Mouse (Mus musculus): ENCODE results near the gene Liph. TPM values are rescaled to one million over a fixed set of nuclear protein-coding genes. Genes with fewer than 3 reads are reported as not detected.
"Not testable (repeated sequence)": the region's sequence is repeated elsewhere in the genome, so short reads cannot be mapped to it uniquely, and the experiment has no call there.

The Liph gene
- polyA plus RNA-seq, 1 experiment from 2014 or later: 1.1 TPM

DNA sequence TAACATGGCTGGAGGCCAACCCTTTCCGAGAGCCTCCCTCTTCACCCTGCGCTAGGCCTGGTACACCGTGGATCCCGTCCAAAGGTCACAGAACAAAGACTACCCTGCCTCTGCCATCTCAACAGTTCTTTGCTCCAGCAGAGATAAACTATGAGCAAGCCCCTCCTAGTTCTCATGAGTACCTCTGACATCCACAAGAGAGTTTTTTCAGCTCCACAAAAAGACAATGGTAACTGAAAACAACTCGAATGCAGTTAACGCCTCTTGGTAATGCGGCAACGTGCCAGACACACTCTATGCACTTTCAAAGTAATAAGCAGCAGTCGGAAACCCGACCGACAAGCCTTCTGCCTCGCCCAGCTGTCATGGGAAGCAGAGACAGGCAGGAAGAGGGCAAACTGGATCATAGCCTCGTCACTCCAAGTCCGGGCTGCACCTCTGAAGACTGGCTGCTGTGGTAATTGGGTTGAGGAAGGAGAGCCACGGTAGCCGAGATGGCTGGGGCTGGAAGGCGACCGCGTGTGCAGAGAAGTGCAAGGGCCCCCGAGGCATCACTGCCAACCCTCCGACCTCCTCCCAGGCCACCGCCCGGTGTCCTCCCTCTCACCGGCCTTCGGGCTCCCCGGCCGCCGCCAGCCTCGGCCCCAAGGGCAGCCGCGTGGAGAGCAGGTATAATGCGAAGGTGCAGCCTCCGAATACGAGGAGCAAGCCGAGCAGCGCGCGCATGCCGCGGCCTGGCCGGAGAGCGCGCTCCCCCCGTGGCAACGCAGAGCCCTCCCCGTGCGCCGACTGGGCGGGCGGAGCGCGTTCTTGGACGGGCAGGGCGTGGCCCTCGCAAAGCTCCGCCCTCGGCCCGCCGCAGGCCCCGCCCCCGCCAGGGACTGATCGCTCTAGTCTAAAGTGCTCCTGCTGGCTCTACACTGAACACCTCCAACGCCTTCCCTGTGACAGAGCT, 48.4 kb downstream of the Liph start, which contains the start of gene Tmem41a:
Gene Tmem41a, minus strand, starts transcription at position 792 of the 955 bp plus-strand sequence.
- peak within 1 kb of the TSS; percentile 79 for H3K4me3 ChIP-seq (replicated peaks; ENCODE audit: low read length)
- under 1% methylated on average over 62 of the region's 63 CpGs for WGBS
- H3K27me3 ChIP-seq (replicated peaks; ENCODE audit: control insufficient read depth, insufficient read depth, low read length): no peaks in the 10 kb centered on the region
- no peaks in the 10 kb centered on the region for H3K36me3 ChIP-seq (ENCODE audit: control insufficient read depth, insufficient read depth)
- H3K4me2 ChIP-seq (ENCODE audit: low read length): peak within 1 kb of the TSS; percentile 78
- peaks cover 10% of the 10 kb centered on the region for H3K4me1 ChIP-seq (replicated peaks; ENCODE audit: control insufficient read depth, insufficient read depth, low read length)
- H3K9me3 ChIP-seq (ENCODE audit: control insufficient read depth, low read length): no peaks in the 10 kb centered on the region
- H3K27ac ChIP-seq (ENCODE audit: low read length): peak within 1 kb of the TSS; percentile 53
- ATAC-seq: peak; percentile 97
- H3K9ac ChIP-seq (replicated peaks; ENCODE audit: low read depth, low read length): peak within 1 kb of the TSS; percentile 79

DNA sequence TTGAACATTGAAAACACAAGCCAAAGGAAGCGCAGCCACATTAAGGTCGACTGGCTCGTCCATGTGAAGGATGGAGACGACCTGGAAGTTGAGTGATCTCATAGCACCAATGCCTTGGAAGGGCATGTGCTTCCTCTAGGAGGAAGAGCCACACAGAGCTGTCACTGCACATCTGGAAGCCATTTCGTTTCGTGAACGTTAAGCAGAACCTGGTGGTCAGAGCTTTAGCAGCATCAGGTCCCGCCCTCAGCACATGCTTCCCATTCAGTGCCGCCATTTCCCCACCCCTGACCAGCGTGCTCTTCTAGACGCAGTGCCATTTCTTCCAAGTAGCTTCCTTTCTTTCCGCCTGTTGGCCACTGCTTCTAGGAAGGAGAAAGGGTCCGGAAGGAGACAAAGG, 67.0 kb downstream of the Liph start:
- Histone ChIP-seq H3K36me3 (ENCODE audit: control insufficient read depth, insufficient read depth) (peaks cover 21% of the 10 kb centered on the region), H3K9me3 (ENCODE audit: control insufficient read depth, low read length) (no peaks in the 10 kb centered on the region)
- WGBS: 92% methylated on average over 13 of the region's 13 CpGs

DNA sequence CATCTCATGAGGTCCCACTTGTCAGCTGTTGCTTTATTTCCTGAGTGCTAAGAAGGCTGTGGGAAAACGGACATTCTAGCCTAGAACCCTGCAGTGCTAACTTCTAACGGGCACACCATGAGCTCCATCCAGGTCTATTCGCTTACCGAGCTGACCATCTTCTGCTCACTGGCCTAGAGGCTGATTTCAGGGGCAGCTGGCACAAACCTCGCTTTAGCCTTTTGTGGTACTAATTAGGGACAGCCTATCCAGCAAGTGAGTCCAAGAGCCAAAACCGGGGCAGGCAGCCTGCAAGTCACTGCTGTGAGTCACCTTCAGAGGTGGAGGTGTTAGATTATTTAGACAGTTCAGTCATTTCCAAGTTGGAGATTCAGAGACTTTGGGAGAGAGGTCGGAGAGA, 78.8 kb downstream of the Liph start:
- no peaks in the 10 kb centered on the region for H3K4me1 ChIP-seq (replicated peaks; ENCODE audit: control insufficient read depth, insufficient read depth, low read length)
- H3K9me3 ChIP-seq (ENCODE audit: control insufficient read depth, low read length): no peaks in the 10 kb centered on the region
- no peak overlapping the region for H3K27ac ChIP-seq (ENCODE audit: low read length)
- 67% methylated on average over 7 of the region's 7 CpGs for WGBS
- no peak overlapping the region for H3K9ac ChIP-seq (replicated peaks; ENCODE audit: low read depth, low read length)
- H3K36me3 ChIP-seq (ENCODE audit: control insufficient read depth, insufficient read depth): peaks cover 8% of the 10 kb centered on the region
- ATAC-seq: no peak
- H3K4me3 ChIP-seq (replicated peaks; ENCODE audit: low read length): no peak overlapping the region
- H3K27me3 ChIP-seq (replicated peaks; ENCODE audit: control insufficient read depth, insufficient read depth, low read length): no peaks in the 10 kb centered on the region
- no peak overlapping the region for H3K4me2 ChIP-seq (ENCODE audit: low read length)

More for the DNA sequence above, 67.0 kb downstream of the Liph start:
- Histone ChIP-seq H3K27ac (ENCODE audit: low read length) (no peak overlapping the region), H3K4me2 (ENCODE audit: low read length) (no peak overlapping the region), H3K4me1 (replicated peaks; ENCODE audit: control insufficient read depth, insufficient read depth, low read length) (no peaks in the 10 kb centered on the region), H3K4me3 (replicated peaks; ENCODE audit: low read length) (no peak overlapping the region), H3K27me3 (replicated peaks; ENCODE audit: control insufficient read depth, insufficient read depth, low read length) (no peaks in the 10 kb centered on the region), H3K9ac (replicated peaks; ENCODE audit: low read depth, low read length) (no peak overlapping the region)
- no peak for ATAC-seq

DNA sequence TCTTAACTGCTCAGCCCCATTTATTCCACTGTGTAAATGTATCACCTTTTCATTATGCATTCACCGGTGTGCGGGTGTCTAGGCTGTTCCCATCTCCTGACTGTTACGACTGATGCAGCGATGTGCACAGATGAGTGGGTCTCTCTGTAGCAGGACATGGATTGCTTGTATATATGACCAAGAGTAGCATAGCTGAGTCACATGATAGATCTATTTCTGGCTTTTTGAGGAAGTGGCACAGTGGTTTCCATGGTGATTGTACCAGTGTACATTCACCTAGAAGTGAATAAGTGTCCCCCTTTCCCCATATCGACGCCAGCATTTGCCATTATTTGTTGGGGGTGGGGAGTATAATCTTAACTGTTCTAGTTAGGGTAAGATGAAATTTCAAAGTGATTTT, 82.1 kb downstream of the Liph start:
- WGBS: 86% methylated on average over 6 of the region's 6 CpGs
- no peak overlapping the region for H3K9ac ChIP-seq (replicated peaks; ENCODE audit: low read depth, low read length)

DNA sequence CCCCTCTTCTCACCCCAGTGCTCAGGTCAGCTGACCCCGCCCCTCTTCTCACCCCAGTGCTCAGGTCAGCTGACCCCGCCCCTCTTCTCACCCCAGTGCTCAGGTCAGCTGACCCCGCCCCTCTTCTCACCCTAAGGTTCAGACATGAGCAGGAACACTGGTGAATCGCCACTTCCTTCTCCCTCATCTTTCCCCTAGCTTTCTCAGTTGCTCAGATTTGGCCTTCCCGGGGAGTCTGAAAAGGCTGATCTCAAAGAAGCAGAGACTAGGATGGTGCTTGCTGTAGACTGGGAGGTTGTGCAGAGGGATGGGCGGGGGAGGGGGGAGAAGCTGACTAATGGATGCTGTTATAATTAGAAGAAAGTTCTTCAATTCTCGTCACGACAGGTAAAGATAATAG, 86.6 kb downstream of the Liph start:
- H3K36me3 ChIP-seq (ENCODE audit: control insufficient read depth, insufficient read depth); H3K4me3 ChIP-seq (replicated peaks; ENCODE audit: low read length); H3K4me2 ChIP-seq (ENCODE audit: low read length); H3K27ac ChIP-seq (ENCODE audit: low read length); H3K4me1 ChIP-seq (replicated peaks; ENCODE audit: control insufficient read depth, insufficient read depth, low read length); H3K9me3 ChIP-seq (ENCODE audit: control insufficient read depth, low read length); H3K9ac ChIP-seq (replicated peaks; ENCODE audit: low read depth, low read length); ATAC-seq; H3K27me3 ChIP-seq (replicated peaks; ENCODE audit: control insufficient read depth, insufficient read depth, low read length): not testable (repeated sequence)
- WGBS: 35% methylated on average over 6 of the region's 8 CpGs

More for the DNA sequence above, 82.1 kb downstream of the Liph start:
- Histone ChIP-seq H3K27me3 (replicated peaks; ENCODE audit: control insufficient read depth, insufficient read depth, low read length) (no peaks in the 10 kb centered on the region), H3K36me3 (ENCODE audit: control insufficient read depth, insufficient read depth) (peaks cover 8% of the 10 kb centered on the region), H3K4me1 (replicated peaks; ENCODE audit: control insufficient read depth, insufficient read depth, low read length) (no peaks in the 10 kb centered on the region), H3K9me3 (ENCODE audit: control insufficient read depth, low read length) (no peaks in the 10 kb centered on the region), H3K27ac (ENCODE audit: low read length) (no peak overlapping the region), H3K4me2 (ENCODE audit: low read length) (no peak overlapping the region), H3K4me3 (replicated peaks; ENCODE audit: low read length) (no peak overlapping the region)
- ATAC-seq: 0 out of 2 replicates have a peak, but pooled peaks have one; percentile 28

DNA sequence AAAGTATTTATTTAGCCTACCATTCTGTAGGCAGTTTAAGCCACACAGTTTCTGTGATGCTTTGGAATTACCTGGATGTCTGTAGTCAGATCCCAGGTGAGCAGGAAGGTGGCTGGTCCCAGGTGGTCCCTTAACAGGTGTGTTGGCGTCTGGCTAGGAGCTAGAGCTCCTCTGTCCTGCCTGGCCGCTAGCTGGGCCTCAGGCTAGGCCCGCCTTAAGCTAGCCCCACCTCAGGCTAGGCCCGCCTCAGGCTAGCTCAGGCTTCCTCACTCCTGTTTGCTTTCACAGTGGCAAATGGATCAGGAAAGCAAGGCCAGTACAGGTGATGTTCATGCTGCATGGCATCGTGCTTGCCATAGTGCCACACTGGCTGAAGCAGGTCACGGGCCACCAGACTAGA, 88.6 kb downstream of the Liph start:
- no peak overlapping the region for H3K4me3 ChIP-seq (replicated peaks; ENCODE audit: low read length)
- no peak overlapping the region for H3K9ac ChIP-seq (replicated peaks; ENCODE audit: low read depth, low read length)
- WGBS: 84% methylated on average over 6 of the region's 6 CpGs
- no peaks in the 10 kb centered on the region for H3K4me1 ChIP-seq (replicated peaks; ENCODE audit: control insufficient read depth, insufficient read depth, low read length)
- no peak overlapping the region for H3K4me2 ChIP-seq (ENCODE audit: low read length)
- H3K27me3 ChIP-seq (replicated peaks; ENCODE audit: control insufficient read depth, insufficient read depth, low read length): no peaks in the 10 kb centered on the region
- ATAC-seq: no peak
- H3K36me3 ChIP-seq (ENCODE audit: control insufficient read depth, insufficient read depth): peaks cover 7% of the 10 kb centered on the region; the same call in 1 of the 2 replicates
- no peak overlapping the region for H3K27ac ChIP-seq (ENCODE audit: low read length)
- no peaks in the 10 kb centered on the region for H3K9me3 ChIP-seq (ENCODE audit: control insufficient read depth, low read length)

DNA sequence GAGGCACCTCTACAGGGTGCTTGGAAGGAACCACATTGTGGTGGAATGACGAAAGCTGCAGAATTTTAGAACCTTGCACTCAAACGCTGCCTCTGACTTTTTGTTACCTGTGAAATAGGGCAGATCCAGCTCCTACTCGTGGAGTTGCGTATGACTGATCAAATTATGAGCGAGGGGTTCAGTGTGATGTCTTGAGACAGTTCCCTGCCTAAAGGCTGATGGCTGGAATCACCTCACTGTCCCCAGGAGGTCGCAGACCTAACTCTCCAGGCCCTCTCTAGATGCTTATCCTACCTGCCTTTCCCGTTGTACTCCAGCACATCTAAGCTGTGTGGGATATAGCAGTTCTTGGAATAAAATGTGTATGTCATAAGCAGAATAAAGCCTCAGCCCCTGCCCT, 89.5 kb downstream of the Liph start:
- Histone ChIP-seq H3K4me2 (ENCODE audit: low read length) (no peak overlapping the region), H3K9me3 (ENCODE audit: control insufficient read depth, low read length) (no peaks in the 10 kb centered on the region), H3K27me3 (replicated peaks; ENCODE audit: control insufficient read depth, insufficient read depth, low read length) (no peaks in the 10 kb centered on the region), H3K9ac (replicated peaks; ENCODE audit: low read depth, low read length) (no peak overlapping the region), H3K4me1 (replicated peaks; ENCODE audit: control insufficient read depth, insufficient read depth, low read length) (no peaks in the 10 kb centered on the region), H3K27ac (ENCODE audit: low read length) (no peak overlapping the region), H3K36me3 (ENCODE audit: control insufficient read depth, insufficient read depth) (peaks cover 7% of the 10 kb centered on the region; the same call in 1 of the 2 replicates), H3K4me3 (replicated peaks; ENCODE audit: low read length) (no peak overlapping the region)
- ATAC-seq: no peak
- WGBS: 93% methylated on average over 7 of the region's 7 CpGs

DNA sequence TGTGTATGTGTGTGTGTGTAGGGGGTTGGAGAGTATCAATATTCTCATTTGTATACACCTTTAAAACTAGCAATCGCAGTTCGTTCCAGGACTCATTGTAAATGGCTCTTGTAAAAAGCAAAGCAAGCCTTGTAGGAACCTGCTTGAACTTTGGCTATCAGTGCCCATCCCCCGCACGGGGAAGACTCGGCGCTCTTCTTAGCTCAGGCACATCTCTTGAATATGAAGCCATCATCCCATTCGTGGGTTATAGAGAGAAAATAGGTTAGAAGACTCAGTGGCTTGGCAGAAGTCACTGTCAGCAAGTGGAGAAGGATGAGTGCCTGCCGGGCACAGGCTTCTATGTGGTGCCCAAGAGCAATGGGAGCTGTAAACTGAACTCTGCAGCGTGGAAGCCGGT, 90.8 kb downstream of the Liph start:
- Histone ChIP-seq H3K4me1 (replicated peaks; ENCODE audit: control insufficient read depth, insufficient read depth, low read length) (no peaks in the 10 kb centered on the region), H3K27me3 (replicated peaks; ENCODE audit: control insufficient read depth, insufficient read depth, low read length) (no peaks in the 10 kb centered on the region), H3K27ac (ENCODE audit: low read length) (no peak overlapping the region), H3K4me3 (replicated peaks; ENCODE audit: low read length) (no peak overlapping the region), H3K4me2 (ENCODE audit: low read length) (no peak overlapping the region), H3K9ac (replicated peaks; ENCODE audit: low read depth, low read length) (no peak overlapping the region), H3K36me3 (ENCODE audit: control insufficient read depth, insufficient read depth) (peaks cover 7% of the 10 kb centered on the region; the same call in 1 of the 2 replicates), H3K9me3 (ENCODE audit: control insufficient read depth, low read length) (no peaks in the 10 kb centered on the region)
- no peak for ATAC-seq
- 85% methylated on average over 10 of the region's 10 CpGs for WGBS
